Mouse (Mus musculus) spleen, adult 2 months (tissue): ENCODE results near the gene Slc2a2.

Experiments used
- CTCF ChIP-seq: fragments of 200-500 bp; IDR thresholded peaks from 2 replicates; pipeline ENCODE4 v1.5.1; 2011; ENCODE audit warnings: mild to moderate bottlenecking, inconsistent platforms; ENCODE audit not compliant: insufficient read depth, insufficient read length, insufficient replicate concordance; ENCODE audit errors: extremely low read depth
- POLR2A ChIP-seq: fragments of 200-500 bp; IDR thresholded peaks from 2 replicates; pipeline ENCODE4 v1.6.1; 2011; ENCODE audit warnings: low read depth, low read length, inconsistent platforms

GRCm38 (mm10) chr3:28721218-28721617 is 23.5 kb downstream of the Slc2a2 start:
- TF ChIP-seq CTCF (no peak), POLR2A (no peak)
